Mouse (Mus musculus): ENCODE data around the gene Lect2.

The Lect2 gene

DNA sequence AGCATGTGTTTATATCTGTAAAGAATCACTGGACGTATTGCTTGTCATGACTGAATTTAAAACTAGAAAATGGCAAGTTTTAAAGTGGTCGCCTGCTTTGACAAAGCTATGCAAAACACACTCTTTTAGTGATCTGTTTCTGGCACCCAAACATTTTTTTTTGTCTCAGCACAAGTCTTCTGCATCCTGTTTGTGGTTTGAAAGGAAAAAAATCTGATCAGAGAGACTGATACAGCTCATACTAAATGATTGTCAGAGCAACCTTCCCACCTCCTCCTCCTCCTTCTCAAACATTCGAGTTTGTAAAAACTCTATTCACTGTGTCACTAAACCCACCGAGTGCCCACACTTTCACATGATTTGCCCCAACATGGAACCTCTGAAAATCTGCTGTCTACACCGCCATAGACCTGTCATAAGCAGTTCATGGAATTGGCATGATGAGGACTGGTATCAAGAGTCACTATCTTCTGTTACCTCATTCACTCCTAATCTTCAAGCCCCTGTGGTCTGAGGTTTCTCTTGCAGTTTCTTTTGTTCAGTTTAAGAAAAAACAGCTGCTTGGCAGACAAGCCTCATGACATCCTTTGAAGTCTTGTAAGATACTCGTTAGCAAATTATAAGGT lies 41.3 kb downstream of the Lect2 start:
- no peak for DNase-seq (ENCODE audit: low spot score in 2 of 2)

DNA sequence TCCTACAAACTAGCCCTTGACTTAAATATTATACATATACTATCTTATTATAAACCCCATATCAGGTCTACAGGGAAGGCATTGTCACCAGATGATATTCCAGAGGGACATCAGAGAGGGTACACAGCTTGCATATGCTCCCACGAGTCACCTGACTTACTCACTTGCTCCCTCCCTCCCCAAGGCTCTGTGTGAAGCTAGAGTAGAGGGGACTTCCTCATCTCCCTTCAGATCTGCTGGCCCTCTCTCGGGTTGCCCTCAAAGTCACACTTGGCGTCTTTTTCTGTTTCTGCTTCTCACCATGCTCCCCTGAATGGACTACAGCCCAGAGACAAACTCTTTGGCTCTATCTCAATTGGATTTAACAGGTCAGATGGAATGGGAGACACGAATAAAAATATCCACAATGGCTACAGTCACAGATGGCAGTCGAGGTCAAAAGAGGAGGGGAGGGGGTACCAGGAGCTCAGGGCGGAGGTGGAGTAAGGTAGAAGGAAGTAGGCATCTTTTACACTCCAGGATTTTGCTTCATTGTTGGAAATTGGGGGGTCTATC lies 46.4 kb downstream of the Lect2 start:
- no peak for DNase-seq (ENCODE audit: low spot score in 2 of 2)

DNA sequence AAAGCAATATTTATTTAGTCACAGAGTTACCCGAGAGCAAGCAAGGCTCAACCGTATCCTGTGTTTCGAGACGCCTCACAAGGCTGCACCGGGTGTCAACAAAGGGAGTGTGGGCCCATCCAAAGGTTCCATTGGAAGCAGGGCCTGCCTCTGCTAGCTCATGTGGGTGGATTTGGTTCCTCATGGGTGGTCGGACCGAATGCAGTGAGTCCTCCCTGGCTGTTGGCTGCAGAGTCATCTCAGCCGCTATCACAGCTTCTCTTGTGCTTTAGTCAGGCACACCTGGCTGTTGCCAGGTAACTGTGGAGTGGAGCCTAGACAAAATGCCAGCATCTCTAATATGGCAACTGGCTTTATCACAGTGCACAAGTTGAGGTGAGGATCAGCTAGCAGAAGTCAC lies 47.7 kb downstream of the Lect2 start:
- no peak for DNase-seq (ENCODE audit: low spot score in 2 of 2)

DNA sequence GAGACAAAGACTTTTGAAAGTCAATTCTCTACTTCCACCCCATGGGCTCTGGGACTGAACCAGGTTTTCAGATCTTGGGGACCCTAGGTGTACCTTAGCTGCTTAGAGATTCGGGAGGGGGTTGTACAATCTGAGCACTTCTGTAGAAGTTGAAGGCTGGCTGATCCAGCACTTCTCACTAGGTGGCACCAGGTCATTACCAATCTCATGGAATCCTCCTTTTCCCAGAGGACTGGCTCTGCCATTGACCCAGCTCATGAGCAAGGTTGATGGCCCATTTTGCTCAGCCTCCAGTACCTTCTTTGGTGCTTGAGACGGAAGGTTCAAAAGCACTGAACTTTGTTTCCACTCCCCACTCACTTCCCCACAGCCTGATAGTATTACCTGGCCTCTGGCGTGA lies 48.2 kb downstream of the Lect2 start:
- DNase-seq (ENCODE audit: low spot score in 2 of 2): no peak

DNA sequence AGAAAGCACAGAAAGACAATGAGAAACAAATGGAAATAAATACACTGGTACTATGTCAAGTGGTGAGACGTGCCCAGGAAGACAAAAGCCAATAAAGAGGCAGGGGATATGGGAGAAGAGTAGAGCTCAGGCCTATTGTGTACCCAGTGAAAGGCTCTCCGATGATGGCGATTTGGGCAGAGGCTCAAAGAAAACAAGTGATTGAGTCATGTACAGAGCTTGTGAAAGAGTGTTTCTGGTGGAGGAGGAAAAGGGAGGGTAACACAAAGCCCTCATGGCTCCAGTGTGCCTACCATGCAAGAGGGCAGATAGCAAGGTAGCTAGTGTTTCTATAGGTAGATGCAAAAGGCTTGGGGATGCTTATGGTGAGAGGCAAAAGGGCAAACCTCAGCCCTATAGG lies 53.9 kb downstream of the Lect2 start:
- DNase-seq (ENCODE audit: low spot score in 2 of 2): no peak

Measured in urinary bladder, postnatal 36 days (tissue).